Mouse (Mus musculus): Measurements from ENCODE around the gene Gm49721. TPM values are rescaled to one million over a fixed set of nuclear protein-coding genes. Genes with fewer than 3 reads are reported as not detected.
"Not testable (repeated sequence)": the region's sequence is repeated elsewhere in the genome, so short reads cannot be mapped to it uniquely, and the experiment has no call there.

The Gm49721 gene
- total RNA-seq, 2 experiments from 2014 or later = not detected

DNA sequence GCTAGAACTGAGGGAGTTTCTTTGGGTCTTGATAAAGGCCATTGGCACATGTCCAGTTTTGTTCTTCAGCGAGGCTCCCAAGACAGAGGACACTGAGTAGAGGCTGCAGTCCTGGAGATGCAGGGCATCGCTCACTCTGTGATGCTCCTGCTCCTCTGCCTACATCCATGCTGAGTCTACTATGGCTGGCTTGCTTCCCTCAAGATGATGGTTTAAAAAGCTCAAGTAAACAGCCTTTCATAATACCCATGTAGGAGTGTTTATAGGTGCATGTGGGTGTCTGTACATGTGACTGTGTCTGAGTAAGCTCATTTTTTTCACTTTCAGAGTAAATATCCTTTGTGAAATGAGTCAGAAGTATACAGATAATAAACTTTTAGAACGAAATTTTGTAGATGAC is 3.7 kb upstream of the Gm49721 start:
- not testable (repeated sequence) for ATAC-seq (replicated peaks; ENCODE audit: low FRiP score, poor library complexity, severe bottlenecking)

GRCm38 (mm10) chr17:6979380-6979779 is 676 bp downstream of the Gm49721 start:
- not testable (repeated sequence) for ATAC-seq (replicated peaks; ENCODE audit: low FRiP score, poor library complexity, severe bottlenecking)

- ATAC-seq (replicated peaks; ENCODE audit: low FRiP score, poor library complexity, severe bottlenecking) = not testable (repeated sequence)
Measured at GRCm38 (mm10) chr17:6980144-6980543, 1.4 kb downstream of the Gm49721 start.

DNA sequence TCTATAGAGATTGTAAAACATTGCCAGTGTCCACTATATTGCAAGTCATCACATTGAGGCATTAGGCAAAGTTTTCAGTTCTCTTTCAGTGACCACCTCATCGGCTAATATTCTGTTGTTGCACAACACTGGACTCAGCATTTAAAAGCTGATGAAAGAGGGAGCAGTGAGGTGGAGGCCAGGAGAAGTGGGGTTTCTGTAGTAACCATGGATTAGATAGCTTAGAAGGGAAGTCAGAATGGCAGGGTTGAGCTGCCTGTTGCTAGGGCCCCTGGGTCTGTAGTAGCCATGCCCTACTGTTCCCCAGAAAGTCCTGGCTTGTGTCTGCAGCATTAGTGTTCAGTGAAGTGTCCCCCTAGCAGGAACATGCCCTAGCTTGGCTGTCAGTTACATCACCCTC is 7.4 kb downstream of the Gm49721 start:
- not testable (repeated sequence) for ATAC-seq (replicated peaks; ENCODE audit: low FRiP score, poor library complexity, severe bottlenecking)

GRCm38 (mm10) chr17:6995504-6995903 is 16.8 kb downstream of the Gm49721 start:
- ATAC-seq (replicated peaks; ENCODE audit: low FRiP score, poor library complexity, severe bottlenecking) = not testable (repeated sequence)

DNA sequence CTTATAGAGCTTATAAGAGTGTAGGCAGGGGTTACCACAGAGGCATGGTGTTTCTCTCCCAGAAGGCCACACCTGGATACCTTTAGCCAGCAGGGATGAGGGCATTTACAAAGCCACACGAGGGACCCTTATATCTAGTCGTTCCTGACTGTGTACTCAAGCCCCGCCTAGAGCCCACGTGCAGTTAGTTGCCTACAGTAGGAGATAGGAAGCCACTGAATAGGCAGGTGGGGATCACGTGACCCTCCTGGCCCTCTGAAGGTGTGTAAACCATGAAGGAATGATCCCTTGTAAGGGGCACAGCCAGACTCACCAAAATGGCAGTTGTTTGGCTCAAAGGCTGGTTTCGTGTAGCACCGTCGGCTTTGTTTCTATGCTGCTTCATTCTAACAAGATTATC is 18.1 kb downstream of the Gm49721 start:
- ATAC-seq (replicated peaks; ENCODE audit: low FRiP score, poor library complexity, severe bottlenecking) = not testable (repeated sequence)

DNA sequence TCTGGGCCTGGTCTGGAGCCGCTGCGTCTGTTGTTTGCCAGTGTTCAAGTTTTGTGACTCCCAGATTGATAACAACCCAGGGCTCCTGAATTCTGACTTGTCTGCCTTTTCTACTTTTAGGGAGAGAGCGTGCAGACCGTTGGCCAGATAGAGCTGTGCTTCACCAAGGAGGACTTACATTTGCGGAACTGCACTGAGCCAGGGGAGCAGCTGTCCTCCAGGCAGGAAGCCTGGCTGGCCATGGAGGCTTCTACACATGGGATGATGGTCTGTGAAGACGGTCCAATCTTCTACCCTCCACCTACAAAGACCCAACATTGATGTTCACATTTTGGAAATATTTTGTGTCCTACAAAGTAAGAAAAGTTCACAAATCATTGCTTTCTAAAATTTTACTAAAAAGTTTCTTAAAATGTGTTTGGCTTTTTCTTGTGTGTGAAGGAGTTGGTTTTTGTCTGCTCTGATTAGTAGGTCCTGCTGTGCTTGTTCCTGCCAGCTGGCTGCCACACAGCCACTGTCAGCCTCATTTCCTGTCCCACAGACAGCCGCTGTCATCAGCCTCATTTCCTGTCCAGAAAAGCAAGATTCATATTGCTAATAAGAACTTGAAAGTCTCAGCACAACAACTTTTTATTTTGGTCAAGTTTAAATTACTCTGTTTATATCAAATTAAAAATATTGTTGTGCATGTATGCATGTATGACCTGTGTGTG is 19.2 kb downstream of the Gm49721 start:
- not testable (repeated sequence) for ATAC-seq (replicated peaks; ENCODE audit: low FRiP score, poor library complexity, severe bottlenecking)

- not testable (repeated sequence) for ATAC-seq (replicated peaks; ENCODE audit: low FRiP score, poor library complexity, severe bottlenecking)
Measured at GRCm38 (mm10) chr17:7001790-7002585, 23.3 kb downstream of the Gm49721 start.

- not testable (repeated sequence) for ATAC-seq (replicated peaks; ENCODE audit: low FRiP score, poor library complexity, severe bottlenecking)
Measured at GRCm38 (mm10) chr17:7003392-7003791, 24.7 kb downstream of the Gm49721 start.

- ATAC-seq (replicated peaks; ENCODE audit: low FRiP score, poor library complexity, severe bottlenecking) = not testable (repeated sequence)
Measured at GRCm38 (mm10) chr17:7005646-7006045, 26.9 kb downstream of the Gm49721 start.

DNA sequence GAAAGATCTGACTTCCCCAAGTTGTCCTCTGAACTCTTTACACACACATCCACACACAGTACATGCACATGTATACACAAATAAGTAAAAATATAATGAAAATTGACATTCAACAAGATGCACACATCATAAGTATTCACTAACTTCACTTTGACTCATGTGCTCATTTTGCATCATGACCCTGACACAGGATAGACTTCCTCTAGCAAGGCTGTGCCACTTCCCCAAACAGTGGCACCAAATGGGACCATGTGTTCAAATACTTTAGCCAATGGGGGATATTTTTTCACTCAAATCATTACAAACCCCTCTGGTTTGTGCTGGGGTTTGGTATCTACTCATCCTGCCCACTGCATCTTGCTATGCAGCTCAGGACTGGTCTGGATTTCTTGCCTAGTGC is 30.2 kb downstream of the Gm49721 start:
- not testable (repeated sequence) for ATAC-seq (replicated peaks; ENCODE audit: low FRiP score, poor library complexity, severe bottlenecking)

DNA sequence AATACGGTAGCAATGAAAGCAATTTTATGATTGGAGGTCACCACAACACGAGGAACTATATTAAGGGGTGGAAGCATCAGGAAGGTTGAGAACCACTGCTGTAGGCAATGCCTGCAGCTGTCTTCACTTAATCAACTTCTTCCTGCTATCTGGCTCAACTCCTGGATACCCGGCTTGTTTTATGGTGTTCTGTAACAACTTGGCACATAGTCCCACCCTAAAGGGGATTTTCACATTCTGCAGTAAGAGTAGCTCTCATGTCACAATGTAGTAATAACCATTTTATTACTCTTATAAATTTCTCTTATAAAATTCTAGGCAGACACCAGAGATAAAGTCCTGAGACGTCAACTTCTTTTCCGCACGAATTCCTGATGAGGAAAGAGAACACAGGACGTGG is 30.7 kb downstream of the Gm49721 start:
- not testable (repeated sequence) for ATAC-seq (replicated peaks; ENCODE audit: low FRiP score, poor library complexity, severe bottlenecking)

- ATAC-seq (replicated peaks; ENCODE audit: low FRiP score, poor library complexity, severe bottlenecking) = not testable (repeated sequence)
Measured at GRCm38 (mm10) chr17:7009901-7010300, 31.2 kb downstream of the Gm49721 start.

DNA sequence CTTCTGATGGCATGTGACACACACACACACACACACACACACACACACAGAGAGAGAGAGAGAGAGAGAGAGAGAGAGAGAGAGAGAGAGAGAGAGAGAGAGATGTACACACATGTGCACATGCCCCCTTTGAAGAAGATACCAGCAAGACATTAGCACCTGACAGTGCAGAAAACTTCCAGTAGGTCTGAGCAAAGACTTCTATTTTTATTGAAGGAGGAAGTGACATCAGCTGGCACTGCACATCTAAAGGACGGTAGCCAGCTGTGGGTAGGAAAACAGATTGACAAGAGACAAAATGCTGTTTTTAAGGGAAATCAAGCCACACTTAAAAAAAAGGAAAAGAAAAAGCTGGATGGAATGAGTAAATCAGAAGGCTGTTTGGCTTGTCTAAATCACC is 35.5 kb downstream of the Gm49721 start:
- not testable (repeated sequence) for ATAC-seq (replicated peaks; ENCODE audit: low FRiP score, poor library complexity, severe bottlenecking)

DNA sequence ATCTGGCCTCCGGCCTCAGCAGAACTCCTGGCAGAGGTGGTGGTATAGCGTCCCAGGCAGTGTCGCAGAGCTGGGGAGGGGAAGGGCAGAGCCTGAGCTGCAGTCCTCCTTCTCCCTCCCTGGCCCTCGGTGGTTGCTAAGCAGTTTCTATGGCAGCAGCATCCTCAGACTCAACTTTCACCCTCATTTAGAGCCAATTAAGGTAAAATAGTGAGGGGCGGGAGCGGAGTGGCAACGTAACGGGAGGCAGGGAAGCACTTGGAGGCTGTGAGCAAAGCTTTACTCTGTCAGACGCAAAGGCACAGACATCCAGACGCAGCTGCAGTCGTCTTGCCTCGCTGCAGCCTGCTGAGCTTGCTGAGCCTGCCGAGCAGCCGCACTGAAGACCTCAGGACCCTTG is 46.6 kb downstream of the Gm49721 start, which contains the start of gene Gm1604a:
TSS of gene Gm1604a (plus strand) at position 312 of the 400 bp plus-strand sequence.
- not testable (repeated sequence) for ATAC-seq (replicated peaks; ENCODE audit: low FRiP score, poor library complexity, severe bottlenecking)

GRCm38 (mm10) chr17:7025764-7026346 is 47.2 kb downstream of the Gm49721 start:
- not testable (repeated sequence) for ATAC-seq (replicated peaks; ENCODE audit: low FRiP score, poor library complexity, severe bottlenecking)

DNA sequence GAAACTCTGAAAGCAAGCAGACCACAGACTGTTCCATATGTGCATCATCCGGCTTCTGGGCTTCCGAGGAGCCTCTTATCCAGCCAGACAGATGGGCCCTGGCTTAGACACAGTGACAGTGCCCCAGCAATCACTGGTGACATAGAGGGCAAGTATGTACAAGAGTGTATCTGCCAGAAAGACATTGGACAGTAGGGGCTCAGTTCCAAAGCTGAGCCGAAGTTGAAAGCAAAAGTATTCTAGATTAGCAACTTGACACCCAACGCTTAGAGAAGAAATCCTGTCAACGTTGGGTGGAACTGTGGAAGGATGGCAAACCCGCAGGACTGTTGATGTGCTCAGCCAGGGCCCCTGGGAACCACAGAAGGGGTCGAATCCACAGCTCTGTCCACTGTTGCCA is 51.5 kb downstream of the Gm49721 start:
- not testable (repeated sequence) for ATAC-seq (replicated peaks; ENCODE audit: low FRiP score, poor library complexity, severe bottlenecking)

- not testable (repeated sequence) for ATAC-seq (replicated peaks; ENCODE audit: low FRiP score, poor library complexity, severe bottlenecking)
Measured at GRCm38 (mm10) chr17:7030622-7031174, 52.0 kb downstream of the Gm49721 start.

- not testable (repeated sequence) for ATAC-seq (replicated peaks; ENCODE audit: low FRiP score, poor library complexity, severe bottlenecking)
Measured at GRCm38 (mm10) chr17:7033192-7034166, 54.8 kb downstream of the Gm49721 start.

Data from erythroid progenitor cell, adult 5-6 weeks (primary cell).